Mouse (Mus musculus) liver, postnatal 0 days (tissue): ENCODE measurements around the gene Prtn3.

ENCODE experiments used
- CTCF ChIP-seq: sonication (generic); IDR thresholded peaks from 2 replicates; pipeline ENCODE4 v1.5.1; 2016; ENCODE audit warnings: antibody characterized with exemption, low read depth
- EP300 ChIP-seq: IDR thresholded peaks from 2 replicates; pipeline ENCODE4 v1.6.1; 2016; ENCODE audit warnings: antibody characterized with exemption, low read depth, mild to moderate bottlenecking

DNA sequence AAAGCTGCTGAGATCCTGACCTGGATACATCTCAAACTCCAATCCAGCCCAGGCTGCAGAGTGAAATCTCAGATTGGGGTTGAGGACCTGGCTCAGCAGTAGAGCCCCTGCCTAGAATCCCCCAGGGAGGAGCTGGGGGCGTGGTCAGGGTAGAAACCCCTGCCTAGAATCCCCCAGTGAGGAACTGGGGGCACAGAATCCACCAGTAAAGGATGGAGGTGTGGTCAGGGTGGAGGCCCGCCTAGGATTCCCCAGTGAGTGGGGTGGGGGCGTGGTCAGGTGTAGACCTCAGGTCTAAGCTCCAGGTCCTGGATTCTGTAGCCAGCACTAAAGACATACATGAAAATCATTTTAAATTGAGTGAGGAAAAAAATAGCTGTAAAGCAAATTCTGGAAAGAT is 1.4 kb upstream of the Prtn3 start:
- TF ChIP-seq EP300 (no peak), CTCF (no peak)
